Mouse (Mus musculus): ENCODE measurements around the gene Resp18. TPM values are rescaled to one million over a fixed set of nuclear protein-coding genes. Genes with fewer than 3 reads are reported as not detected.
A peak's percentile ranks its signal among the peaks of the same experiment; 100 is the strongest.

The Resp18 gene
- polyA plus RNA-seq, 1 experiment from 2014 or later: not detected

GRCm38 (mm10) chr1:75231664-75232152 lies 46.5 kb downstream of the Resp18 start, which contains the start of gene A630095N17Rik:
Gene A630095N17Rik (minus strand): TSS chr1:75232102.
- WGBS (ENCODE audit: insufficient replicate concordance): 73% methylated on average over 5 of the region's 5 CpGs
- Histone ChIP-seq H3K4me3 (ENCODE audit: low read depth, low read length) (no peak within 1 kb of the TSS), H3K9me3 (ENCODE audit: low read length) (no peaks in the 10 kb centered on the region), H3K4me2 (ENCODE audit: low read depth, low read length) (no peak within 1 kb of the TSS), H3K27ac (ENCODE audit: low read depth) (no peak within 1 kb of the TSS), H3K4me1 (ENCODE audit: insufficient read depth) (peaks cover 15% of the 10 kb centered on the region), H3K9ac (replicated peaks) (no peak within 1 kb of the TSS), H3K27me3 (ENCODE audit: insufficient read depth, low read length) (no peaks in the 10 kb centered on the region), H3K36me3 (replicated peaks; ENCODE audit: insufficient read depth, low read length) (no peaks in the 10 kb centered on the region)
- DNase-seq: no peak
- ATAC-seq: no peak
- TF ChIP-seq CTCF (IDR thresholded peaks at IDR 0.05; ENCODE audit: low read depth): no peak

- Histone ChIP-seq H3K27me3 (ENCODE audit: insufficient read depth, low read length) (no peaks in the 10 kb centered on the region), H3K4me1 (ENCODE audit: insufficient read depth) (peaks cover 17% of the 10 kb centered on the region), H3K9me3 (ENCODE audit: low read length) (no peaks in the 10 kb centered on the region), H3K4me3 (ENCODE audit: low read depth, low read length) (no peak overlapping the region), H3K36me3 (replicated peaks; ENCODE audit: insufficient read depth, low read length) (no peaks in the 10 kb centered on the region), H3K9ac (replicated peaks) (no peak overlapping the region), H3K4me2 (ENCODE audit: low read depth, low read length) (no peak overlapping the region), H3K27ac (ENCODE audit: low read depth) (no peak overlapping the region)
- TF ChIP-seq EP300 (IDR thresholded peaks at IDR 0.05; ENCODE audit: low read depth) (no peak), CTCF (IDR thresholded peaks at IDR 0.05; ENCODE audit: low read depth) (no peak)
- DNase-seq (no peak), ATAC-seq (no peak)
- 71% methylated on average over 4 of the region's 4 CpGs for WGBS (ENCODE audit: insufficient replicate concordance)
Observed at GRCm38 (mm10) chr1:75231224-75231623, 47.0 kb downstream of the Resp18 start.

- TF ChIP-seq CTCF (IDR thresholded peaks at IDR 0.05; ENCODE audit: low read depth) (no peak), EP300 (IDR thresholded peaks at IDR 0.05; ENCODE audit: low read depth) (no peak)
- Histone ChIP-seq H3K27ac (ENCODE audit: low read depth) (no peak overlapping the region), H3K9ac (replicated peaks) (no peak overlapping the region), H3K4me2 (ENCODE audit: low read depth, low read length) (no peak overlapping the region), H3K27me3 (ENCODE audit: insufficient read depth, low read length) (no peaks in the 10 kb centered on the region), H3K9me3 (ENCODE audit: low read length) (no peaks in the 10 kb centered on the region), H3K4me3 (ENCODE audit: low read depth, low read length) (no peak overlapping the region), H3K36me3 (replicated peaks; ENCODE audit: insufficient read depth, low read length) (no peaks in the 10 kb centered on the region), H3K4me1 (ENCODE audit: insufficient read depth) (peaks cover 13% of the 10 kb centered on the region; the same call in 1 of the 2 replicates)
- 63% methylated on average over 7 of the region's 7 CpGs for WGBS (ENCODE audit: insufficient replicate concordance)
- ATAC-seq (no peak), DNase-seq (peak; percentile 18)
Observed at GRCm38 (mm10) chr1:75230335-75230994, 47.8 kb downstream of the Resp18 start.

- DNase-seq: peak; percentile 39
- no peaks in the 10 kb centered on the region for H3K9me3 ChIP-seq (ENCODE audit: low read length)
- no peak overlapping the region for H3K4me3 ChIP-seq (ENCODE audit: low read depth, low read length)
- peak overlapping the region; percentile 11; the same call in 1 of the 2 replicates for H3K4me2 ChIP-seq (ENCODE audit: low read depth, low read length)
- H3K27ac ChIP-seq (ENCODE audit: low read depth): peak overlapping the region; percentile 69; the same call in 1 of the 2 replicates
- peaks cover 16% of the 10 kb centered on the region; the same call in 1 of the 2 replicates for H3K4me1 ChIP-seq (ENCODE audit: insufficient read depth)
- no peaks in the 10 kb centered on the region for H3K27me3 ChIP-seq (ENCODE audit: insufficient read depth, low read length)
- 54% methylated on average over 4 of the region's 4 CpGs for WGBS (ENCODE audit: insufficient replicate concordance)
- TF ChIP-seq CTCF (IDR thresholded peaks at IDR 0.05; ENCODE audit: low read depth): no peak
- TF ChIP-seq EP300 (IDR thresholded peaks at IDR 0.05; ENCODE audit: low read depth): peak; percentile 91
- no peaks in the 10 kb centered on the region for H3K36me3 ChIP-seq (replicated peaks; ENCODE audit: insufficient read depth, low read length)
- peak; percentile 91 for ATAC-seq
- 0 out of 2 replicates have a peak overlapping the region, but pooled peaks have one; percentile 39 for H3K9ac ChIP-seq (replicated peaks)
Observed at GRCm38 (mm10) chr1:75229158-75229557, 49.1 kb downstream of the Resp18 start.

GRCm38 (mm10) chr1:75227653-75228052 lies 50.6 kb downstream of the Resp18 start:
- DNase-seq (no peak), ATAC-seq (no peak)
- Histone ChIP-seq H3K9ac (replicated peaks) (no peak overlapping the region), H3K9me3 (ENCODE audit: low read length) (no peaks in the 10 kb centered on the region), H3K27ac (ENCODE audit: low read depth) (no peak overlapping the region), H3K27me3 (ENCODE audit: insufficient read depth, low read length) (no peaks in the 10 kb centered on the region), H3K36me3 (replicated peaks; ENCODE audit: insufficient read depth, low read length) (no peaks in the 10 kb centered on the region), H3K4me1 (ENCODE audit: insufficient read depth) (peaks cover 17% of the 10 kb centered on the region; the same call in 1 of the 2 replicates), H3K4me2 (ENCODE audit: low read depth, low read length) (no peak overlapping the region), H3K4me3 (ENCODE audit: low read depth, low read length) (no peak overlapping the region)
- TF ChIP-seq EP300 (IDR thresholded peaks at IDR 0.05; ENCODE audit: low read depth) (no peak), CTCF (IDR thresholded peaks at IDR 0.05; ENCODE audit: low read depth) (no peak)
- WGBS (ENCODE audit: insufficient replicate concordance): 81% methylated on average over 1 of the region's 1 CpGs

- Histone ChIP-seq H3K27ac (ENCODE audit: low read depth) (no peak overlapping the region), H3K36me3 (replicated peaks; ENCODE audit: insufficient read depth, low read length) (no peaks in the 10 kb centered on the region), H3K27me3 (ENCODE audit: insufficient read depth, low read length) (0 out of 2 replicates have a peak, but pooled peaks cover under 1% of the 10 kb centered on the region), H3K9ac (replicated peaks) (no peak overlapping the region), H3K4me3 (ENCODE audit: low read depth, low read length) (no peak overlapping the region), H3K9me3 (ENCODE audit: low read length) (no peaks in the 10 kb centered on the region), H3K4me1 (ENCODE audit: insufficient read depth) (peaks cover 23% of the 10 kb centered on the region), H3K4me2 (ENCODE audit: low read depth, low read length) (no peak overlapping the region)
- no peak for TF ChIP-seq CTCF (IDR thresholded peaks at IDR 0.05; ENCODE audit: low read depth)
- TF ChIP-seq EP300 (IDR thresholded peaks at IDR 0.05; ENCODE audit: low read depth): no peak
- DNase-seq (no peak), ATAC-seq (no peak)
- WGBS (ENCODE audit: insufficient replicate concordance): 42% methylated on average over 2 of the region's 2 CpGs
Observed at GRCm38 (mm10) chr1:75226138-75226537, 52.1 kb downstream of the Resp18 start.

Measured in liver, postnatal 0 days (tissue).